Mouse (Mus musculus): ENCODE measurements around the gene Ubn2.

GRCm38 (mm10) chr6:38458075-38458474 lies 24.3 kb downstream of the Ubn2 start:
- TF ChIP-seq CTCF (IDR thresholded peaks at IDR 0.05; ENCODE audit: borderline replicate concordance, extremely low read depth, insufficient read depth, insufficient read length): no peak
- no peak for TF ChIP-seq POLR2A (IDR thresholded peaks at IDR 0.05; ENCODE audit: borderline replicate concordance, extremely low read depth, insufficient read depth, insufficient read length, poor library complexity, severe bottlenecking)

All from brain, embryonic 14.5 days (tissue).